Mouse (Mus musculus) cerebellum, adult 2 months (tissue): ENCODE data around the gene Aagab. TPM values are rescaled to one million over a fixed set of nuclear protein-coding genes. Genes with fewer than 3 reads are reported as not detected.

Source experiments
- DNase-seq, 2 experiments: peaks; one replicate each; pipeline ENCODE4 v3.0.0; 2021
- H3K27ac ChIP-seq: fragments of 200-500 bp; 2 replicates; pipeline ENCODE4 v1.5.1; 2012; ENCODE audit warnings: low read length, control low read depth, inconsistent platforms; ENCODE audit not compliant: insufficient read depth
- H3K27me3 ChIP-seq: fragments of 200-500 bp; 2 replicates; pipeline ENCODE4 v1.6.1; 2012; ENCODE audit warnings: inconsistent platforms, mild to moderate bottlenecking, low read length, moderate library complexity; ENCODE audit not compliant: control insufficient read depth, insufficient read depth
- H3K4me1 ChIP-seq: fragments of 200-500 bp; 2 replicates; pipeline ENCODE4 v1.6.1; 2011; ENCODE audit warnings: low read length; ENCODE audit not compliant: control insufficient read depth, insufficient read depth
- H3K4me3 ChIP-seq: fragments of 200-500 bp; replicated peaks from 2 replicates; pipeline ENCODE3; 2011; ENCODE audit warnings: mild to moderate bottlenecking, low read depth, low read length, control low read depth; ENCODE audit not compliant: insufficient read depth
- CTCF ChIP-seq: fragments of 200-500 bp; IDR thresholded peaks from 2 replicates; pipeline ENCODE4 v1.5.1; 2011; ENCODE audit warnings: low read depth, mild to moderate bottlenecking, control low read depth, low read length, moderate library complexity, borderline replicate concordance; ENCODE audit not compliant: insufficient read depth
- POLR2A ChIP-seq: fragments of 200-500 bp; IDR thresholded peaks from 2 replicates; pipeline ENCODE4 v1.6.1; 2011; ENCODE audit warnings: low read length, control low read depth, borderline replicate concordance; ENCODE audit not compliant: insufficient read depth
- WGBS: fragments of 180-500 bp; shearing (Covaris S2); methylation state at CpG from one replicate; pipeline ENCODE4 v1.1.7; 2018; 5-methylcytosine and 5-hydroxymethylcytosine counted together
- polyA plus RNA-seq: library from polyadenylated mRNA; depleted of rRNA; stranded (reverse); fragments of >200 nt; gene quantifications from 2 replicates; pipeline ENCODE4 v1.2.3, GENCODE M21; 2012

Aagab gene
- polyA plus RNA-seq, 1 experiment: 31.0 TPM

DNA sequence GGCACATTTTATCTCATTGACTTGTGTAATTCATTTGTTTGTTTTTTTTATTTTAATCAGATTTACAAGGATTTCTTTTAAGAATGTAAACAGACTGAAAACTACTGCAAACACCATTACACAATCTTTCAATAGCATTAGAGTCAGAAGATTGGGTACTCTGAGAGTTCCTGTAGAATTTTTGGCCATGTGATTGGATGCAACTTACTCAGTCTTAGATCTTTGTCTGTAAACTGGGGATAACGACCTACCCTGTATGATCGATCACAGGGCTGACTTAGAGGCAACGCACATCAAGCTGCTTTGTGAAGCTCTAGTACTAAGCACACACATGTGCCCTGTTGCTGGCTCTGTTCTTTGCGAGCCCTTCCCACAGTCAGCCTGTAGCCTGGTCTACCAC lies 11.9 kb upstream of the Aagab start:
- TF ChIP-seq CTCF (no peak), POLR2A (no peak)
- WGBS: 96% methylated on average over 4 of the region's 4 CpGs
- Histone ChIP-seq H3K27me3 (no peaks in the 10 kb centered on the region), H3K4me1 (no peaks in the 10 kb centered on the region), H3K4me3 (no peak overlapping the region), H3K27ac (no peak overlapping the region)
- no peak for DNase-seq

GRCm38 (mm10) chr9:63591661-63592256 lies 10.7 kb upstream of the Aagab start:
- no peaks in the 10 kb centered on the region for H3K27me3 ChIP-seq
- 85% methylated on average over 8 of the region's 8 CpGs for WGBS
- no peak for DNase-seq

GRCm38 (mm10) chr9:63595032-63595431 lies 7.4 kb upstream of the Aagab start:
- WGBS: 95% methylated on average over 1 of the region's 1 CpGs
- no peak for TF ChIP-seq POLR2A
- no peak for TF ChIP-seq CTCF
- no peak overlapping the region for H3K27ac ChIP-seq
- no peak for DNase-seq
- no peaks in the 10 kb centered on the region for H3K4me1 ChIP-seq
- H3K27me3 ChIP-seq: no peaks in the 10 kb centered on the region
- H3K4me3 ChIP-seq: no peak overlapping the region

More at GRCm38 (mm10) chr9:63591661-63592256, 10.7 kb upstream of the Aagab start:
- Histone ChIP-seq H3K4me1 (no peaks in the 10 kb centered on the region), H3K27ac (no peak overlapping the region), H3K4me3 (no peak overlapping the region)
- TF ChIP-seq POLR2A (no peak), CTCF (no peak)

GRCm38 (mm10) chr9:63595652-63596051 lies 6.8 kb upstream of the Aagab start:
- Histone ChIP-seq H3K27me3 (no peaks in the 10 kb centered on the region), H3K4me3 (no peak overlapping the region), H3K27ac (no peak overlapping the region), H3K4me1 (no peaks in the 10 kb centered on the region)
- 73% methylated on average over 8 of the region's 8 CpGs for WGBS
- no peak for DNase-seq
- no peak for TF ChIP-seq CTCF
- TF ChIP-seq POLR2A: no peak

DNA sequence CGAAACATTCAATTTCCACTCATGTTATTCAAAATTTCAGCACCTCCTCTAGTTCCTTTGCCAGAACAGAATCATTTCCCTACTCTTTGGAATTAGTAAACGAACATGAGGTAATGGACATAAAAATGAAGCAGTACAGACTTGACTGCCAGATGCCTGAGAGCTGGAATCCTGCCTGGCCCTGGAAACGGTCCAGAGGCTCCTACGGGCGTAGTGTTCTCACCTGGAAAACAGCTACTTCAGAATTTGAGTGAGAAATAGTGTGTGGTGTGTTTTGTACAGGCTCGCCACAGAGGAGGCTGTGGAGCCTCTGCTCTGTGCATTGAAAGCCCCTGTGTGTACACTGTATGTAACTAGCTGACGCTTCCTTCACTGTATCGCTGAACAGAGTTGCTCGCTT lies 5.8 kb upstream of the Aagab start:
- H3K4me3 ChIP-seq: no peak overlapping the region
- TF ChIP-seq CTCF (no peak), POLR2A (no peak)
- H3K27ac ChIP-seq: no peak overlapping the region
- WGBS: 62% methylated on average over 9 of the region's 9 CpGs
- DNase-seq: no peak
- H3K27me3 ChIP-seq: no peaks in the 10 kb centered on the region
- H3K4me1 ChIP-seq: no peaks in the 10 kb centered on the region

GRCm38 (mm10) chr9:63603849-63604248 lies 1.4 kb downstream of the Aagab start:
- WGBS: 40% methylated on average over 6 of the region's 6 CpGs
- no peak for TF ChIP-seq POLR2A
- no peak for TF ChIP-seq CTCF
- Histone ChIP-seq H3K27ac (no peak overlapping the region), H3K27me3 (no peaks in the 10 kb centered on the region), H3K4me1 (peaks cover 3% of the 10 kb centered on the region; the same call in 1 of the 2 replicates), H3K4me3 (peak overlapping the region; percentile 38)
- peak; percentile 44 to 48 for DNase-seq

DNA sequence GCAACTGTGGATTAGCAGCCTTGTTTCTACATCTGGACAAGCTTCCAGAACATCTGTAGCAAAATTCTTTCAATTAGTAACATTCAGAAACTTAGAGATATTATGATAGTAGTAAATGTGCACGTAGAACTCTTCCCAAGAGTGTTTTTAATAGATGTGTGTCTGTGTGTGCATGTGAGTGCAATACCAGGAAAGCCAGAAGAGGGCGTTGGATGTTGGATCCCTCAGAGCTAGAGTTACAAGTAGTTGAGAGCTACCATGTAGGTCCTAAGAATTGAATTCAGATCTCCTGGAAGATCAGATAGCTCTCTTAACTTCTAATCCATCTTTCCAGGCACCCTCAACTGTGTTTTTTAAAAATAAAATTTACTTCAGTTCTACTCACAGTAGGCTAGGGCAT lies 4.1 kb downstream of the Aagab start:
- Histone ChIP-seq H3K27me3 (no peaks in the 10 kb centered on the region), H3K4me3 (no peak overlapping the region), H3K4me1 (peaks cover 12% of the 10 kb centered on the region), H3K27ac (no peak overlapping the region)
- no peak for TF ChIP-seq POLR2A
- no peak for TF ChIP-seq CTCF
- 69% methylated on average over 2 of the region's 2 CpGs for WGBS
- DNase-seq: no peak

- no peak for TF ChIP-seq POLR2A
- Histone ChIP-seq H3K27me3 (no peaks in the 10 kb centered on the region), H3K27ac (no peak overlapping the region), H3K4me1 (peaks cover 27% of the 10 kb centered on the region), H3K4me3 (no peak overlapping the region)
- DNase-seq: no peak
- 40% methylated on average over 6 of the region's 6 CpGs for WGBS
These were observed 5.5 kb downstream of the Aagab start for GRCm38 (mm10) chr9:63608006-63608405.
